ENCODE assay signal across 18 mouse cellular contexts in the genomic region with DNA sequence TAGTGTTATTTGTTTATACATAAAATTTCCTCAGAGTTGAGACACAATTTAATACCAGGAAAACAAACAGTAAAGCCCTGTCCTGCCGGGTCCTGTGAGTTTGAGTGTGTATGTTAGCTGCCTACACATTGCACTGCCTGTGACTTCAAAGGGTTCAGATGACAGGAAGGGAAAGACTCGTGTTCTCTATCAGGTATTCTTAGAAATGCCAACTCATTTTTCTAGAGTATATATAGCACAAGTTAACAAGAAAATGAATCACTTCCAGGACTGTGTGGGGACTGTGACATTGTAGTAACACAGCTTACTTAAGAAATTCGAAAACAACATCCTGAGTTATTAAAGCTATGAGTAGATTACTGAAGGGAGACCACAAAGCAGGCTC.
DNase-seq lines count a peak whose midpoint lies in the region; ATAC-seq and TF ChIP-seq lines count a peak whose summit lies in the region.
"Had no signal": no experiment of that assay in that cellular context is flagged by ENCODE, and none has a peak within 500 bp of the region (broad histone marks: within the 10 kb centered on the region; RNA-seq: fewer than 3 reads in every experiment).

No protein-coding gene starts in this region.

- no peaks in the 10 kb centered on the region for H3K27me3 ChIP-seq in megakaryocyte, embryonic 14.5 days (replicated peaks)
- H3K27me3 ChIP-seq in heart, adult 2 months (ENCODE audit: control insufficient read depth, insufficient read depth, low read length) = no peaks in the 10 kb centered on the region
- H3K27me3 ChIP-seq: forebrain, embryonic 13.5 days; lung, embryonic 15.5 days had no signal

- no peaks in the 10 kb centered on the region for H3K79me2 ChIP-seq in heart, adult 2 months (replicated peaks; ENCODE audit: control insufficient read depth, insufficient read depth, low read length)

- no peak for TF ChIP-seq CTCF in heart, adult 2 months (IDR thresholded peaks at IDR 0.05)

- ATAC-seq in megakaryocyte, adult 5-6 weeks (ENCODE audit: poor library complexity, severe bottlenecking) = no peak
- ATAC-seq: forebrain, embryonic 13.5 days; midbrain, embryonic 16.5 days had no signal

- H3K4me1 ChIP-seq in megakaryocyte, embryonic 14.5 days = peaks cover 40% of the 10 kb centered on the region
- no peaks in the 10 kb centered on the region for H3K4me1 ChIP-seq in heart, adult 2 months (ENCODE audit: control insufficient read depth, insufficient read depth, low read length)
- H3K4me1 ChIP-seq: limb, embryonic 12.5 days; lung, embryonic 15.5 days had no signal

- peaks cover 4% of the 10 kb centered on the region; the same call in 1 of the 2 replicates for H3K9me3 ChIP-seq in megakaryocyte, embryonic 14.5 days
- H3K9me3 ChIP-seq: forebrain, embryonic 13.5 days; lung, embryonic 15.5 days had no signal

- TF ChIP-seq POLR2A in heart, adult 2 months (IDR thresholded peaks at IDR 0.05; ENCODE audit: insufficient read depth, low read depth, low read length) = no peak

- TF ChIP-seq EP300 in heart, adult 2 months (IDR thresholded peaks at IDR 0.05; ENCODE audit: insufficient read depth, low read depth, low read length) = no peak

- peak overlapping the region; percentile 53 for H3K4me3 ChIP-seq in megakaryocyte, embryonic 14.5 days (replicated peaks)
- H3K4me3 ChIP-seq in heart, adult 2 months = no peak overlapping the region
- H3K4me3 ChIP-seq: erythroblast, embryonic 14.5 days; forebrain, embryonic 13.5 days; limb, embryonic 12.5 days; lung, embryonic 15.5 days had no signal

- 16% methylated on average over 3 of the region's 3 CpGs for WGBS in heart, adult 2 months

- intact Hi-C loops in heart, adult 2 months (cut with DNase I) = no loop called here

- H3K36me3 ChIP-seq in megakaryocyte, embryonic 14.5 days (replicated peaks; ENCODE audit: low read length) = no peaks in the 10 kb centered on the region
- H3K36me3 ChIP-seq in heart, adult 2 months (ENCODE audit: control insufficient read depth, insufficient read depth, low read length) = no peaks in the 10 kb centered on the region
- H3K36me3 ChIP-seq: limb, embryonic 12.5 days; lung, embryonic 15.5 days had no signal

- peak; percentile 64 for DNase-seq in CD4-positive, CD25-positive, alpha-beta regulatory T cell, adult 2 months (ENCODE audit: low read depth, low spot score)
- peak; percentile 77 for DNase-seq in brain, adult 2 months (ENCODE audit: low read depth, low spot score)
- peak; percentile 29 for DNase-seq in thymus, postnatal 14 days
- no peak for DNase-seq in heart, adult 2 months
- no peak for DNase-seq in right cerebral cortex, postnatal 10 days (ENCODE audit: low spot score in 2 of 2)
- DNase-seq: adrenal gland, adult 2 months; cerebellum, adult 9-10 months; gastrocnemius, postnatal 36 days; kidney, adult 8-10 months; kidney, postnatal 36 days had no signal

- no peak overlapping the region for H3K27ac ChIP-seq in heart, adult 2 months
- H3K27ac ChIP-seq: forebrain, embryonic 13.5 days; limb, embryonic 12.5 days; liver, embryonic 14.5 days had no signal

- no peak overlapping the region for H3K9ac ChIP-seq in heart, adult 2 months (ENCODE audit: low read depth, low read length)
- H3K9ac ChIP-seq: forebrain, embryonic 13.5 days; limb, embryonic 12.5 days; liver, embryonic 14.5 days; lung, embryonic 15.5 days had no signal

Comparison
In these comparisons a context has a peak if more than half of its experiments do, and no peak if none do; other contexts are left out.
1. DNase-seq: peak in CD4-positive, CD25-positive, alpha-beta regulatory T cell, adult 2 months (single experiment), brain, adult 2 months (single experiment) and thymus, postnatal 14 days (single experiment); none in heart, adult 2 months (0 of 2) and right cerebral cortex, postnatal 10 days (0 of 2).